Mouse (Mus musculus) cortical plate, adult 2 months (tissue): ENCODE measurements around the gene Gm9821.

Source experiments
- CTCF ChIP-seq: fragments of 200-500 bp; IDR thresholded peaks from 2 replicates; pipeline ENCODE4 v1.5.1; 2011; ENCODE audit warnings: mild to moderate bottlenecking, control low read depth, low read length; ENCODE audit not compliant: insufficient read depth; ENCODE audit errors: extremely low read depth
- POLR2A ChIP-seq: fragments of 200-500 bp; IDR thresholded peaks from 2 replicates; pipeline ENCODE4 v1.6.1; 2011; ENCODE audit warnings: mild to moderate bottlenecking, low read length, control low read depth; ENCODE audit not compliant: insufficient read depth; ENCODE audit errors: extremely low read depth

DNA sequence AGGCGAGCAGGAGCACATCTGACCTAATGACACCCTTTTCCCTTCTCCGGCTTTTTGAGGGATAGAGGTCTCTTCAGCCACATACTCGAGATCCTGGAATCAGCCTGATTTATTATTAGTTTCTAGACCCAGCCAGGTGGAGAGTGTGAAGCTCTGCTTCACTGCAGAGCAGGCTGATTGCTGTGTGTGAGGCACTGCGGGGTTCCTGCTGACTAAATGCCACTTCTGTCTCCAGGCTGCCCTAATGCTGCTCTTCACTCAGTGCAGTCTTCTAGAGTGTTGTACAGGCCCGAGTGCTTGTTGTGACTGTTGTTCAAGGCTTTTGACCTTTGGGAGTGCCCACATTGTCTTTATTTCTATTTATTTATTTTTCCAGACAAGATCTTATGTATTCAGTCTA lies 43.2 kb upstream of the Gm9821 start:
- TF ChIP-seq POLR2A (no peak), CTCF (no peak)
